Mouse (Mus musculus) right cerebral cortex, adult 2 months (tissue): Measurements from ENCODE around the gene Axin1.
A peak's percentile ranks its signal among the peaks of the same experiment; 100 is the strongest.

Source experiments
- DNase-seq, 2 experiments: peaks; one replicate each; pipeline ENCODE4 v3.0.0; 2021 to 2022; ENCODE audit warnings: low spot score in 2 of 2

Gene Axin1

GRCm38 (mm10) chr17:26237667-26238066, 99.2 kb downstream of the Axin1 start:
- DNase-seq = no peak

GRCm38 (mm10) chr17:26239551-26239950, 101.1 kb downstream of the Axin1 start:
- DNase-seq = no peak

- DNase-seq = no peak
These were observed 101.8 kb downstream of the Axin1 start for GRCm38 (mm10) chr17:26240120-26240790.

- no peak for DNase-seq
These were observed 102.5 kb downstream of the Axin1 start for GRCm38 (mm10) chr17:26240990-26241389.

GRCm38 (mm10) chr17:26243471-26244100, 105.1 kb downstream of the Axin1 start:
- DNase-seq = peak in 1 of 2 experiments; percentile 55

- DNase-seq = peak; percentile 90 to 94
These were observed 105.8 kb downstream of the Axin1 start, which contains the start of gene Fam234a for GRCm38 (mm10) chr17:26244101-26244841. Fam234a (minus strand) TSS chr17:26244242.
